ENCODE assay signal across 14 mouse cellular contexts in genomic region chr11:44715776-44716175, GRCm38 (mm10).
DNase-seq lines count a peak whose midpoint lies in the region; ATAC-seq lines count a peak whose summit lies in the region.
"Had no signal": no experiment of that assay in that cellular context is flagged by ENCODE, and none has a peak within 500 bp of the region (broad histone marks: within the 10 kb centered on the region; RNA-seq: fewer than 3 reads in every experiment).

No protein-coding gene starts in this region.

- peak; percentile 50 to 51 for DNase-seq in cerebellum, postnatal 10 days
- DNase-seq in cerebellum, adult 9-10 months: no peak
- DNase-seq in kidney, adult 8-10 months: peak; percentile 15 to 22
- peak; percentile 6 for DNase-seq in brain, adult 2 months (ENCODE audit: low read depth, low spot score)
- DNase-seq in kidney, postnatal 10 days: peak; percentile 51
- DNase-seq in yolk sac, embryonic 10.5 days (ENCODE audit: low spot score): no peak
- DNase-seq: adrenal gland, postnatal 25 days; layer of hippocampus, postnatal 36 days; liver, embryonic 13.5 days; lung, postnatal 4 days; thymus, postnatal 14 days had no signal

- H3K9me3 ChIP-seq in kidney, embryonic 14.5 days (ENCODE audit: control insufficient read depth, low read length): no peaks in the 10 kb centered on the region
- H3K9me3 ChIP-seq: liver, embryonic 13.5 days; midbrain, embryonic 12.5 days had no signal

- H3K4me3 ChIP-seq in kidney, embryonic 14.5 days (ENCODE audit: low read length): no peak overlapping the region
- H3K4me3 ChIP-seq: liver, embryonic 13.5 days; midbrain, embryonic 12.5 days; myocyte had no signal

- no peaks in the 10 kb centered on the region for H3K27me3 ChIP-seq in kidney, embryonic 14.5 days (ENCODE audit: control insufficient read depth, insufficient read depth, low read length)
- H3K27me3 ChIP-seq: liver, embryonic 13.5 days; midbrain, embryonic 12.5 days had no signal

- ATAC-seq in kidney, embryonic 14.5 days (ENCODE audit: low FRiP score, low TSS enrichment): no peak

- H3K9ac ChIP-seq in kidney, embryonic 14.5 days (ENCODE audit: low read depth, low read length): no peak overlapping the region
- H3K9ac ChIP-seq: liver, embryonic 13.5 days; midbrain, embryonic 12.5 days had no signal

- H3K36me3 ChIP-seq in kidney, embryonic 14.5 days (ENCODE audit: control insufficient read depth, insufficient read depth, low read length): no peaks in the 10 kb centered on the region
- H3K36me3 ChIP-seq: liver, embryonic 13.5 days; midbrain, embryonic 12.5 days had no signal

- H3K4me2 ChIP-seq in kidney, embryonic 14.5 days (replicated peaks; ENCODE audit: low read depth, low read length): no peak overlapping the region
- H3K4me2 ChIP-seq: liver, embryonic 13.5 days; midbrain, embryonic 12.5 days had no signal

- no peak overlapping the region for H3K27ac ChIP-seq in kidney, embryonic 14.5 days (ENCODE audit: low read depth, low read length)
- H3K27ac ChIP-seq: liver, embryonic 13.5 days; midbrain, embryonic 12.5 days had no signal

- no peaks in the 10 kb centered on the region; the same call in 1 of the 2 replicates for H3K4me1 ChIP-seq in kidney, embryonic 14.5 days (ENCODE audit: control insufficient read depth, insufficient read depth, low read length)
- H3K4me1 ChIP-seq: liver, embryonic 13.5 days; midbrain, embryonic 12.5 days had no signal

- WGBS in kidney, embryonic 14.5 days: 67% methylated on average over 4 of the region's 4 CpGs

Comparison
In these comparisons a context has a peak if more than half of its experiments do, and no peak if none do; other contexts are left out.
1. DNase-seq: peak in cerebellum, postnatal 10 days (2 of 2), kidney, adult 8-10 months (2 of 2), brain, adult 2 months (single experiment) and kidney, postnatal 10 days (single experiment); none in cerebellum, adult 9-10 months (single experiment) and yolk sac, embryonic 10.5 days (single experiment).